Mouse (Mus musculus) liver, embryonic 14.5 days (tissue): Measurements from ENCODE around the gene Chrm3.

Experiments
- CTCF ChIP-seq: IDR thresholded peaks from 2 replicates; pipeline ENCODE4 v1.5.1; 2016; ENCODE audit warnings: antibody characterized with exemption, low read depth, control low read depth
- EP300 ChIP-seq: IDR thresholded peaks from 2 replicates; pipeline ENCODE4 v1.6.1; 2016; ENCODE audit warnings: antibody characterized with exemption, low read depth

DNA sequence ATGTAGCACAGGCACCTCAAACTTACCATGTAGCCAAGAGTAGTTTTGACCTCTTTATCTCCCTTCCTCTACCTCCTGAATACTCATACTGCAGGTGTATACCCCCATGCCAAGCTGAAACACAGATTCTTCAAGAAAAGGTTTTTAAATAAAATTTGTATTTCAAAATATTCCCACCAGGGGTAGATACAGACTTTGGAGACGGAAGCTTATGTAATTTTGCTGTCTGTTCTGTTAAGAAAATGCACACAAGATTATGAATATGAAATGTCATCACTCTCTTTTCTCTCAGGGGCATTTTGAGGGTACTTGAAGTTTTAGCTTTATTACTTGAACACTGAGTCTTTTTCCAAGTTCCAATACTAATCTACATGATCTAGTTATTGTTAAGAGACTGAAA is 469.6 kb downstream of the Chrm3 start:
- no peak for TF ChIP-seq CTCF
- TF ChIP-seq EP300: no peak
